Mouse (Mus musculus) heart, embryonic 14.5 days (tissue): Measurements from ENCODE around the gene Ciao2b. TPM values are rescaled to one million over a fixed set of nuclear protein-coding genes. Genes with fewer than 3 reads are reported as not detected.

Source experiments
- ATAC-seq: fragments of 200-750 bp; cut with Nextera tagmentation; 2 replicates; pipeline ENCODE4 v1.8.0; 2017; ENCODE audit warnings: low read depth, moderate TSS enrichment; ENCODE audit not compliant: insufficient number of reproducible peaks, insufficient read depth, low FRiP score
- H3K27ac ChIP-seq, 2 experiments: fragments of 200-500 bp in 1 of 2; fragments of 300-500 bp in 1 of 2; sonication (generic) in 1 of 2; replicated peaks in 1 of 2; 2 replicates each; pipeline ENCODE4 v1.5.1; 2012 to 2014; ENCODE audit warnings: low read depth in 2 of 2, low read length in 2 of 2, control low read depth in 1 of 2, mild to moderate bottlenecking in 1 of 2, mixed read lengths in 1 of 2; ENCODE audit not compliant: control insufficient read depth in 1 of 2, insufficient read depth in 1 of 2
- H3K27me3 ChIP-seq: fragments of 300-500 bp; sonication (generic); 2 replicates; pipeline ENCODE4 v1.6.1; 2014; ENCODE audit warnings: mild to moderate bottlenecking, low read length, control low read depth; ENCODE audit not compliant: control insufficient read depth, insufficient read depth
- H3K36me3 ChIP-seq: fragments of 300-500 bp; sonication (generic); 2 replicates; pipeline ENCODE4 v1.6.1; 2014; ENCODE audit warnings: mild to moderate bottlenecking, control low read depth, low read length, mixed read lengths; ENCODE audit not compliant: control insufficient read depth, insufficient read depth
- H3K4me1 ChIP-seq, 2 experiments: fragments of 200-500 bp in 1 of 2; fragments of 300-500 bp in 1 of 2; sonication (generic) in 1 of 2; 2 replicates each; pipeline ENCODE4 v1.6.1; 2012 to 2014; ENCODE audit warnings: low read length in 2 of 2, control low read depth in 1 of 2, mixed read lengths in 1 of 2; ENCODE audit not compliant: control insufficient read depth in 2 of 2, insufficient read depth in 2 of 2
- H3K4me2 ChIP-seq: fragments of 300-500 bp; sonication (generic); 2 replicates; pipeline ENCODE4 v1.6.1; 2014; ENCODE audit warnings: mild to moderate bottlenecking, low read length
- H3K4me3 ChIP-seq, 2 experiments: fragments of 200-500 bp in 1 of 2; fragments of 300-500 bp in 1 of 2; sonication (generic) in 1 of 2; 2 replicates each; pipeline ENCODE4 v1.5.1; 2012 to 2014; ENCODE audit warnings: low read length in 2 of 2, mild to moderate bottlenecking in 2 of 2, control low read depth in 1 of 2, low read depth in 1 of 2, moderate library complexity in 1 of 2; ENCODE audit not compliant: control insufficient read depth in 1 of 2, insufficient read depth in 1 of 2
- H3K9ac ChIP-seq: fragments of 300-500 bp; sonication (generic); 2 replicates; pipeline ENCODE4 v1.6.1; 2014; ENCODE audit warnings: mild to moderate bottlenecking, low read length
- H3K9me3 ChIP-seq: fragments of 300-500 bp; sonication (generic); 2 replicates; pipeline ENCODE4 v1.6.1; 2016; ENCODE audit warnings: low read length, control low read depth; ENCODE audit not compliant: control insufficient read depth
- WGBS: fragments of 180-500 bp; shearing (Covaris S2); extraction: QIAGEN DNeasy Blood & Tissue Kit; methylation state at CpG from one replicate; pipeline ENCODE4 v1.1.7; 2014; 5-methylcytosine and 5-hydroxymethylcytosine counted together
- polyA plus RNA-seq: library from polyadenylated mRNA; unstranded; fragments of >200 nt; fragmentation: Nextera tagmentation; extraction: Ambion mirVana; gene quantifications from 2 replicates; pipeline ENCODE4 v1.2.1, GENCODE M21; 2014

Gene Ciao2b
- polyA plus RNA-seq, 1 experiment from 2014 or later: 198 TPM

GRCm38 (mm10) chr8:104602468-104603244 lies 39.1 kb downstream of the Ciao2b start:
- H3K36me3 ChIP-seq: no peaks in the 10 kb centered on the region
- WGBS: 15% methylated on average over 21 of the region's 21 CpGs

GRCm38 (mm10) chr8:104601941-104602371 lies 39.8 kb downstream of the Ciao2b start:
- Histone ChIP-seq H3K4me3 (peak overlapping the region; percentile 16 to 33; a peak in 3 of 4 replicates), H3K4me1 (peaks cover 31 to 48% of the 10 kb centered on the region in 2 experiments), H3K9me3 (no peaks in the 10 kb centered on the region), H3K27me3 (no peaks in the 10 kb centered on the region), H3K27ac (peak overlapping the region; percentile 51 to 89; a peak in 3 of 4 replicates), H3K4me2 (peak overlapping the region; percentile 71), H3K36me3 (no peaks in the 10 kb centered on the region), H3K9ac (peak overlapping the region; percentile 66)
- no peak for ATAC-seq
- 1% methylated on average over 12 of the region's 12 CpGs for WGBS

More at GRCm38 (mm10) chr8:104602468-104603244, 39.1 kb downstream of the Ciao2b start:
- Histone ChIP-seq H3K27ac (peak overlapping the region; percentile 65 to 89), H3K9me3 (no peaks in the 10 kb centered on the region), H3K4me3 (peak overlapping the region; percentile 16 to 33), H3K4me2 (peak overlapping the region; percentile 71), H3K27me3 (no peaks in the 10 kb centered on the region), H3K9ac (peak overlapping the region; percentile 69), H3K4me1 (peaks cover 36 to 55% of the 10 kb centered on the region in 2 experiments)
- ATAC-seq: peak; percentile 68

- 39% methylated on average over 7 of the region's 7 CpGs for WGBS
- Histone ChIP-seq H3K4me1 (peaks cover 27 to 42% of the 10 kb centered on the region in 2 experiments), H3K4me3 (no peak overlapping the region), H3K36me3 (peaks cover under 1% of the 10 kb centered on the region; the same call in 1 of the 2 replicates), H3K4me2 (peak overlapping the region; percentile 71), H3K27ac (peak overlapping the region in 1 of 2 experiments; percentile 16; a peak in 1 of 4 replicates), H3K9ac (peak overlapping the region; percentile 66), H3K9me3 (no peaks in the 10 kb centered on the region), H3K27me3 (no peaks in the 10 kb centered on the region)
- ATAC-seq: no peak
These were observed 40.4 kb downstream of the Ciao2b start for GRCm38 (mm10) chr8:104601386-104601785.

GRCm38 (mm10) chr8:104598496-104598895 lies 43.3 kb downstream of the Ciao2b start:
- H3K9ac ChIP-seq: no peak overlapping the region
- H3K36me3 ChIP-seq: peaks cover 23% of the 10 kb centered on the region
- H3K4me3 ChIP-seq: no peak overlapping the region
- ATAC-seq: no peak
- WGBS: 49% methylated on average over 6 of the region's 6 CpGs
- H3K27ac ChIP-seq: no peak overlapping the region
- H3K27me3 ChIP-seq: no peaks in the 10 kb centered on the region
- H3K4me1 ChIP-seq: peaks cover 15% of the 10 kb centered on the region in 2 experiments
- H3K9me3 ChIP-seq: no peaks in the 10 kb centered on the region
- H3K4me2 ChIP-seq: no peak overlapping the region

DNA sequence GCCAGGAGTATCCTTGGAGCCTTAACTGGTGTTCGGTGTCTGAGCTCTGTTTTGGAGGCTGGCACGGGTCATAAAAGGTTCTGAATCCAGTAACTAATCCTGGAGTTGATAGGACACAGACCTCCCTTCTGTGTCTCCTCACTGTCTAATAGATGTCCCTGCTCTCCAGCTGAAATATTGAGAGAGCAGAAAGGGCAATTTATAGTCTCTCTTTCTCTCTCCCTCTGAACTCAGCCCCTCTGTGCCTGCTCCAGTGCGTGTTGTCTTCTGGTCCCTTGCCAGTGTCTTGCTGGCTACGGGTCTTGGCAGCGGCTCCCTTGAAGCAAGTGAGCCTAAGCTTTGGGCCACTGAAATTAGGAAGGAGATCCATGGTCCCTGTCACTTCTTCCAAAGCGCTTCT lies 44.1 kb downstream of the Ciao2b start:
- Histone ChIP-seq H3K36me3 (peaks cover 25% of the 10 kb centered on the region), H3K4me1 (peaks cover 9 to 10% of the 10 kb centered on the region in 2 experiments), H3K9ac (no peak overlapping the region), H3K27ac (no peak overlapping the region), H3K4me3 (no peak overlapping the region), H3K27me3 (no peaks in the 10 kb centered on the region), H3K9me3 (no peaks in the 10 kb centered on the region), H3K4me2 (no peak overlapping the region)
- 74% methylated on average over 6 of the region's 6 CpGs for whole genome bisulfite sequencing
- no peak for ATAC-seq

- no peak overlapping the region for H3K4me2 ChIP-seq
- peaks cover 3 to 5% of the 10 kb centered on the region in 2 experiments; a peak in 3 of 4 replicates for H3K4me1 ChIP-seq
- no peak overlapping the region for H3K4me3 ChIP-seq
- no peak overlapping the region for H3K9ac ChIP-seq
- peaks cover 25% of the 10 kb centered on the region for H3K36me3 ChIP-seq
- WGBS: 80% methylated on average over 21 of the region's 21 CpGs
- H3K27me3 ChIP-seq: no peaks in the 10 kb centered on the region
- no peak for ATAC-seq
- H3K9me3 ChIP-seq: no peaks in the 10 kb centered on the region
- no peak overlapping the region for H3K27ac ChIP-seq
These were observed 45.8 kb downstream of the Ciao2b start for GRCm38 (mm10) chr8:104595773-104596536.

DNA sequence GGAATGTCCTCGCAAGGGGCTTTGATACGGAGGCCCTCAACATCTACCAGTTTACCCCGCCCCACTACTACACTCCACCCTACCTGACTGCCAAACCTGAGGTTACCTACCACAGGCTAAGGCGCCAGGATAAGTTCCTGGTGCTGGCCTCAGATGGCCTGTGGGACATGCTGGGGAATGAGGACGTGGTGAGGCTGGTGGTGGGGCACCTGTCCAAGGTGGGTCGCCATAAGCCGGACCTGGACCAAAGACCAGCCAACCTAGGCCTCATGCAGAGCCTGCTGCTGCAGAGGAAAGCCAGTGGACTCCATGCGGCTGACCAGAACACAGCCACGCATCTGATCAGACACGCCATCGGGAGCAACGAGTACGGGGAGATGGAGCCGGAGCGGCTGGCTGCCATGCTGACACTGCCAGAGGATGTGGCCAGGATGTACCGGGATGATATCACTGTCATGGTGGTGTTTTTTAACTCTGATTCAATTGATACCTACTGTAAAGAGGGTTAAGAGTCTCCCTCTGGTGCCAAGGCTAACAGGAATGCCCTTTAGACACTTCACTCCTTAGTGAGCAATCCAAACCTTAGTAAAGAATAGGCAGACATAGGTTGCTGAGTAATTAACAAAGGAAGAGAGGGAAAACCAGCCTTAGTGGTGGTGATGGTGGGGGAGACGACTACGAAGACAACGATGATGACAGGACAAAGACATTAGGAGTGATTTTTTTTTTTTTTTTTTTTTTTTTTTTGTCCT lies 47.0 kb downstream of the Ciao2b start:
- Histone ChIP-seq H3K9me3 (no peaks in the 10 kb centered on the region), H3K4me1 (peaks cover 3 to 8% of the 10 kb centered on the region in 2 experiments; a peak in 3 of 4 replicates), H3K9ac (no peak overlapping the region), H3K27ac (no peak overlapping the region), H3K4me2 (no peak overlapping the region), H3K27me3 (no peaks in the 10 kb centered on the region), H3K36me3 (peaks cover 25% of the 10 kb centered on the region), H3K4me3 (no peak overlapping the region)
- no peak for ATAC-seq
- WGBS: 91% methylated on average over 19 of the region's 19 CpGs
